Mouse (Mus musculus) stomach, postnatal 0 days (tissue): ENCODE measurements at regions not wholly inside any gene's neighbourhood (a gene's known extent, or its start where the extent isn't known, plus 50 kb on each side); places are given as distances from the start of the nearest gene placed in this dataset.

ENCODE experiments used
- CTCF ChIP-seq: IDR thresholded peaks from 2 replicates; pipeline ENCODE4 v1.5.1; 2016; ENCODE audit warnings: antibody characterized with exemption, low read depth, mild to moderate bottlenecking, moderate library complexity
- EP300 ChIP-seq: optimal IDR thresholded peaks from 2 replicates; pipeline ENCODE3; 2016; ENCODE audit warnings: antibody characterized with exemption

DNA sequence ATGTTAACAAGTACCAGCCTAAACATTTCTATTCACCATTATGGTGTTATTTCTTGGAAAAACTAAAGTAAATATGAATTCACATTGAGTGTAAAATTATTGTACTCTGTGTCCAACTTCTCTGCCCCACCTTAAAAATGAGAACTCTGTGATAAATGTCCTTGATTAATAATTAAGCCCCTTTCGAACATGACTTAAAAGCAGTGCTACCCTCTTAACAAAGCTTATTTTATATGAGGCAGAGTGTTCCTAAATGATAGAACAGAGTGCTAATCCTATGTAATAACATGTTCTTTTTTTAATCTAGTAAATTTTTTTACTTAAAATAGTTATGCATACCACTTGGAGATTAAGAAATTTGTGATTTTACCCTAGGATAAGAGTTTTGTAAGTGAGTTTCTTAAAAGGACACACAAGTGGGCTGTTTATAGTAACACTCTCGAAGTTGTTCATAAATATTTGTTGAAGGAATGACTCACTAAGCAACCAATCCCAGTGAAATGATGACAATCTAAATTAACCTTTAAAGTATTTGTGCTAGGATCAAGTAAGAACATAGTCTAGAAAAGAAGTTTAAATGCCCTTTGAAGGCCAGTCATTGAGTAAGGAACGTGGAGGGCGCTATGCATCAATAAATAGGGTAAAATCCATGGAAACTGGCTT lies 148.6 kb downstream of the Gnai1 start:
- no peak for TF ChIP-seq EP300
- TF ChIP-seq CTCF, result no peak
